Mouse (Mus musculus) neutrophil, adult 5-6 weeks (primary cell): Measurements from ENCODE around the gene Ssu2. TPM values are rescaled to one million over a fixed set of nuclear protein-coding genes. Genes with fewer than 3 reads are reported as not detected.

Source experiments
- ATAC-seq: fragments of 151-379, 151-347 bp; 2 replicates; pipeline ENCODE4 v1.8.0; 2017; ENCODE audit warnings: mild to moderate bottlenecking, moderate TSS enrichment; ENCODE audit not compliant: insufficient number of reproducible peaks, poor library complexity, low FRiP score, severe bottlenecking; ENCODE audit errors: extremely low read depth
- total RNA-seq: library from RNA; stranded (forward); fragments of 200-1000 nt; gene quantifications from 2 replicates; pipeline ENCODE4 v1.2.3, GENCODE M21; 2017

Ssu2 gene
- total RNA-seq: not detected in 2 replicates

DNA sequence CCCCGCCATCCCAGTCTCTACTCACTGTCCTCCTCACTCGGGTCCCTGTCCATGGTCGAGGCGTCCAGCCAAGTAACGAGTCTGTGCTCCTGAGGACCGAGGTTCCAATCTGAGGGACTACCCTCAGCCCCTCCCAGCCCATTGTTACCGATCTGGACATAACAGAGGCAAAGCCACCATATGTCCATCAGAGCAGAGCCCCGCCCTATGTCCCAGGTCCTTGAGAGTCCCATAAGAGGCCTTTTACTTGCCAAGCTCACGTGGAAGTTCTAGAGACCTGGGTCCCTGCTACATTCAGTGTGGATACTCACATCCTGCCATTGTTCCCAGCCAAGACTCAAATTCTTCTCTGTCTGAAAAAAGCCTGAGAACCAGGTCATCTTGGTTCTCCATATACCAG lies at the start of gene Ssu2:
Gene Ssu2 (minus strand): TSS at position 77 of the 400 bp plus-strand sequence.
- ATAC-seq: no peak

DNA sequence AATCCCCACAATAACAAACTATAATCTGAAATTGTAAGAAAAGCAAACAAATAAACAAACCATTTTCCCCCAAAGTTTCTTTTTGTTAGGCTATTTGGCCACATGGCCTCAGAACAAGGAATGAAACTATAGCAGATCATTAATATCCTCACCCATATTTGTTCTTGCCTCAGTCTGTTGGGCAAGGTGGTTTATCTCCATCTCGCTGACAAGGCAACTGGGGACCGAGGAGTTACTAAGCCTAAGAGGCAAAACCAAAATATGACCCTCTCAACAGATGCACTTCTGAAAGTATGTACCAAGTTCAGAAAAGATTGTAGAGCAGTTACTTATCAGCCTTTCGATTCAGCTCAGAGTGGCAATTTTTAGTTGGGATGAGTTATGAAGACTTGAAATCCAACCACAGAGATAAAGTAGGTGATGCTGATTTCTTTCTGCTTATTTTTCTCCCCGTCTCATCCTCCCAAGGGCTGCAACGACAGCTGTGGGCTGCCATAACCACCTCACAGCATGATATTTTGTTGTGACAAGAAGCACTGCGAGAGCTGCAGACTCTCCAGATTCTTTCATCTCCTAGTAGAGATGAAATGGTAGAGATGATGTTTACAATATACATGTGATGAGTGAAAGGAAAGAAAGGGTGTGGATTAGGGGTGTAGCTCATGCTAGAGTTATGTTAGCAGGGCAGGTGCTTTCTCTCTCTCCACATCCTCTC lies 38.4 kb upstream of the Ssu2 start:
- no peak for ATAC-seq

DNA sequence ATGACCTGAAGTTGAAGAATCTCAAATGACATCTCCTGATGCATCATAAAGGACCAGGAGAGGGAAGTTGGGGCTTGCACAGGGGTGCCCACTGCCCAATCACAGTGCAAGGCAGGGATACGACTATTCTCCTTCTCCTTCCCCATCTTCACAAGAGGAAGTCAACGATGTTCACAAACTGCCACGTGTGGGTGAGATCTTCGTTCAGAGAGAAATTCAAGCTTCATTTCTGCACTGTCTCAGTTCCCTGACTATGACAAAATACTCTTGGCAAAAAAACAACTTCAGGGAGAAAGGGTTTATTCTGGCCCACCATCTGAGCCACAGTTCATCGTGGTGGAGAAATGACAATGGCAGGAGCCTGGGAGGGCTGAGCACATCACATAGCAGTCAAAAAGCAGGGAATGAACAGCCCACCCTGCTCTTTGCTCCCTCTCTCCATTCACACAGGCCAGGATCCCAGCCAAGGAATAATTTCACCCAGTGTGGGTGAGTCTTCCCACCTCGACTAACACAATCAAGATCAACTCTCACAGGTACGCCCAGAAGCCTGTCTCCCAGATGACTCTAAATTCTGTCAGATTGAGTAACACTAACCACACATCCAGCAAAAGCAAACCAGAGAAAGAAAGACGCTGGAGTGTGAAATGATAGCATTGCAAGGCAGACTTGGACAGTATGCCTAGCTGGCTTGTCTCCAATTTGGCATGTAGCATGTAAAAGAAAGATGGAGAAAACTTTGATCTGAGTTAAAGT lies 36.1 kb upstream of the Ssu2 start:
- no peak for ATAC-seq

DNA sequence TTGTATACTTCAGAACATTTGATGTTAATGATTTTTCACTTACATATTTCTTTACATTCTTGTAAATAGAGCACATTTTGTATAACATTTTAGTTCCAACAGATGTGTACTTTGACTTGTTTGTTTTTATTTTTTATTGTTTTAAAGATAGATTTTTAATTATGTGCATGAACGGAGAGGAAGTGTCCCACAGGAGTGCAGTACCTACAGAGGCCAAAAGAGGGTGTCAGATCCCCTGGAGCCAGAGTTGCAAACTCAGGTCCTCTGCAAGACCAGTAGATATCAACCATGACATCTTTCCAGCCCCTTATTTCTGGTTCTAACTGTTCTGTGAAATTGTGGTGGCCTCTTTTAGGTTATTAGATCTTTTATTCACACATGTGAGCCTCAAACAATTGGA lies 33.1 kb upstream of the Ssu2 start:
- ATAC-seq: no peak

DNA sequence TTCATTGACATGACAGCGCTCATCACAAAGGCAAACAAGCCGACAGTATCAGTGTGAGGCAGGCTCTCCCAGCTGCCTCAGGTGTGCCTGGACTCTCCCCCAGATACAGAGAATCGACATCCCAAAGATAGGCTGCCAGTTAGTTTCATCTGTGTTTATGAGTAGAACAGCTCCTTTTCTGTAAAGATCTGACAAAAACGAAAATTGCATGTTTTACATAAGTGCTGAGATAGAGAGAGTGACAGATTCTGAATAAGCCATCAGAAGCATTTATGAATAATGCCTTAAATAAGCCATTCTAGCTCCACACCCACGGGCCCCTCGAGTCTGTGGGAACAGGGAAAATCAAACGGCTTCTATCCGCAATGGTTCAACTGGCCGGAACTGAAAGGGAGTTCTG lies 31.5 kb upstream of the Ssu2 start:
- no peak for ATAC-seq

DNA sequence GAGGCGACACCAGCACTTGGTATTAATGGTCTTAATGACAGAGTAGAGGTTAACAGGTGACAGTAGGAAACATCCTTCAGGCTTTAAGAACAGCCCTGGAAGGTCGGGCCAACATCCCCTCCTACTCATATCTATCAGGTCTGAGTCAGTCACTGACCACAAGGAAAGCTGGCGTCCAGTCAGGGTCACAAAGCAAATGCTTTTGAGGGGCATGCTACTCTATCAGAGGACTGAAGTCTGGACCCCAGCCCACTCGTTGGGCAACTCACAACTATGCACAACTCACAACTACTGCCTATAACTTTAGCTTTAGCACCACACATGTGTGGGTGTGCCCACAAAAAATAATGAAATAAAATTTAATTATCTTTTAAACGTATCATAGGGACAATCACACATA lies 16.3 kb upstream of the Ssu2 start:
- ATAC-seq: no peak

DNA sequence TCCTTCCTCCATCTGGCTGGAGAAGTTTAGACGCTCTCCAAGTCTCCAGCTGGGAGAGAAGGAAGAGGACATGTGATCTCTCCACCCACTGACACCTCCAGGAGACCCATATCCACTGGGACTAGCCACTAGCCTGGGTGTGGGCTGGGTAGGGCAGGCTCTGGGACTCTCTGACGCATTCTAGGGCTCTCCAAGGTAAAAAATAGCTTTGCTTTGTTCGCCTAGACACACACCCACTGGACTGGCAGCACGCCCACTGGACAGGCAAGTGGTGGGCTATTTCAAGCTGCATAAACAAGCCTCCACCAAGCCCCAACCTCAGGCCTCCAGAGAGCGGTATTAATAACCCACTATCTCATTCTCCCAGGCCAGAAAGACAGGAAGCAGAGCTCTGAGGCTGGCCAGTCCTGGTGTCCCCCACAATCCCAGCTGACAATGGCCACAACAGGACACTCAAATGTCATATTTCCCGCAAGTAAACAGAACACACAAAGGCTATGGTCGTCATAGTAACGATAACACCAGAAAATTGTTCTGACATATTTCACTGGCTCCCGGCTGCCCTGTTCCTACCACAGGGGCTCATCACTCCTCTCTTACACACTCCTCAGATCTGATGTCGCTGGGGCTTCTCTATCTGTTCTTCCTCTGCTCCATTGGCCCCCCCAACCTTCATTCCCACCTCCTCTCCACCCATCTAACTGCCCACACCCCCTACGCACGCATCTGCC lies 14.3 kb upstream of the Ssu2 start:
- ATAC-seq: no peak

DNA sequence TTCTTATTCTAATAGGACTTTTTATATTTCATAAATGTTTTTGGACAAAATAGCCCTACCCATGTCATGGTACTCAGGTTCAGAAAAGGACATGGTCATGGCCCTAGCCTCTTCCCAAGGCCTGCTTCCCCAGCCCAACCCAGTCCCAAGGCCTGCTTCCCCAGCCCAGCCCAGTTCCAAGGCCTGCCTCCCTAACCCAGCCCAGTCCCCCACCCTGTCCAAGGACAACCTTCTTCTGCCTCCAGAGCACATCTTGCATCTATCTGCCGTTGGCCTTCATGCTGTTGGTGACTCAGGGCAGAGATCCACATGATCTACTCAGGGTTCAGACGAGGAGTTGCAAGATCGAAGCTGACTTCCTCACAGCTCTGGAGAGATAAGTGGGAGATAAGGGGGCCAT lies 9.5 kb upstream of the Ssu2 start:
- no peak for ATAC-seq

DNA sequence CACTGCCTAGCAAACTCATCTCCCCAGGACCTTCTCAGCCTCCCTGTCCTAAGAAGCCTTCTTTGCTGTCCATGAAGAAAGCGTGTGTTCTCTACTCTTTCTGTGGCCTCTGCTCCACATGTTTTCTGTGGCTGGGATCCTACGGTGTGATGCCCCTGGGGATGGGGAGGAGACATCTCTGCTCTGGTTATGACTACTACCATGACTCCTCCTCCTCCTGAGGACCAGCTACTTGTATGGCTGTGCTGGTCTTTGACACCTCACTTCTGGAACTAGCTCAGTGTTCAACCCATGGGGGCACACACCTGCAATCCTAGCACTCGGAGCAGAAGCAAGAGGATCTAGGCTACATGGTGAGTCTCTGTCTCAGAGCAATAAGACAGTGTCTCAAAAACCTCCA lies 8.5 kb upstream of the Ssu2 start:
- no peak for ATAC-seq

DNA sequence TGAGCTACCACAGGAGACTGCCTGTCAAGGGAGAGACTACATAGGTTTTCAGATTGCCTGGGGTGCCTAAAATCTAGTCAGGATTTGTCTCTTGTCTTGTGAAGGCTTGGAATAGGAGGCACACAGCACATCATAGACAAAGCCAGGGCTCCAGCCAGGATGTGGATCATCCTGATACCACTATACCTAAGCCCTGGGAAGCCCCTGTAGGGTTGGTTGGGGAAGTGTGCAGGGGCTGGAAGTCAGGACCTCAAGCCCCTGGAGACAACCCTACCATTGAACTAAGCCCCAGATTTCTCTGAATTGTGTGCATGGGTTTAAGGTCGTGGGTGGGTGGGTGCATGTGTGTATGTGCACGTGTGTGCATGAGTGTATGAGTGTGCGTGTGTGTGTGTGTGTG lies 562 bp upstream of the Ssu2 start:
- no peak for ATAC-seq

DNA sequence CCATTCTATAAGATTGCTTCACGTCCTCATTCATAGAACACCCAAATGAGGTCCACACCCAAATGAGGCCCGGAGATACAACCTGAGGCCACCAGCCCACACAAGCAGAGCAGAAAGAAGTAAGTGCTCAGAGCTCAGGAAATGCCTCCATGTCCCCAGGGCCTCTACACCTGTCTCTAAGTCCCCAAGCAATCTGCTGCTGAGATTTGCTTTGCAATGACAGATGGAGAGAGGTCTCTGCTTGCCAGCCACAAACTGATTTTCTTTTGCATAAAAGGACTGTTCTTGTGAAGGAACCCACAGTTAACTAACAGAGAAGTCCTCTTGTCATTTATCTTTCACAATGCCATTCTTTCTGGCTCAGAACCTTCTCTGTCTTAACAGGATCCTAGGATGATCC lies 1.6 kb downstream of the Ssu2 start:
- ATAC-seq: no peak

DNA sequence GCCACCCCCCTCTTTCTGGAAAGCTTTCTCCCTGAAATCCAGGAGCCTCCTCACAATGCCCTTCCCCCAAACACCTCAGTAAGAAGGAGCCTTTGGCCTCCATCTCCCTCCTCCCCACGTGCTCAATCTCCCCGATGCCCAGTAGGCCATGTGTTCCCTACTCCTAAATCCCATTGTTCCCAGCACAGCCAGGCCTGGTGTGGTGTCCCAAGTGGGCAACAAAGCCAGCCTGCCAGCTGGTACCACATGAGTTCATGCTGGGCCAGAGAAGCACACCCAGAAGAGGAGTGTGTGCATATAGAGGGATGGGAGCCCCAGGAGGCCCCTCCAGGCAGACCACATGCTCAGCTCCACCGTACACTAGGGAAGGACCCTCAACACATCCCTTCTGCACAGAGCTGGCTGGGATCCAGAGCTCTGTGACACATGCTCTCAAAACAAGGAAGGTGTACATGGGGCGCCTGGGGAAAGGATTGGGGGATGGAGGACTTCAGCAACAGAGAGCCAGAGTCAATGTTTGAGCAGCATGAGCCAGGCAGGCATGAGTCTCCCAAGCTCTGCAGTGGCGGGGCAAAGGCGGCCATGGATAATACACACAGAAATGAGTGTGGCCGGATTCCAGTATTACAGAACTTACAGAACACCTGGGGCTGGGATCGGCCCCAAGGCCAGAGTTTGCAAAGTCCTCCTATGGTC lies 4.7 kb downstream of the Ssu2 start:
- ATAC-seq: no peak

DNA sequence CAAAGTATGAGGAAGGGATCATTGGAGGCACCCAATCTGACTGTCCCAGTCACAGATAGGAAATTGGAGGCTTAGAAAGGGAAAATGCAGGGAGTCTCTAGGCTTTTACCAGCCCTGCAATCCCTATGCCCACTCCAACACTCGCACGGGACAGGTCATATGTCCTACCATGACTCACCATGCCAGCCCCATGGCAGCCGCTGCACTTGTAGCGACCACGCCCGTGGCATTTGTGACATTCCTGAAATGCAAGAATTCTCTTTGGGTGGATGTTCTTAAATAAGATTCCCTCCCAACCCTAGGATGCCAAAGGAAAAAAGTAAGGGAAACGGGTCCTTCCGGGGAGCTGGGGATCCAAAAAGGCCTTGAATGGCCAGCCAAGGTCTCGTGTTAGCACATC lies 8.8 kb downstream of the Ssu2 start:
- ATAC-seq: no peak

DNA sequence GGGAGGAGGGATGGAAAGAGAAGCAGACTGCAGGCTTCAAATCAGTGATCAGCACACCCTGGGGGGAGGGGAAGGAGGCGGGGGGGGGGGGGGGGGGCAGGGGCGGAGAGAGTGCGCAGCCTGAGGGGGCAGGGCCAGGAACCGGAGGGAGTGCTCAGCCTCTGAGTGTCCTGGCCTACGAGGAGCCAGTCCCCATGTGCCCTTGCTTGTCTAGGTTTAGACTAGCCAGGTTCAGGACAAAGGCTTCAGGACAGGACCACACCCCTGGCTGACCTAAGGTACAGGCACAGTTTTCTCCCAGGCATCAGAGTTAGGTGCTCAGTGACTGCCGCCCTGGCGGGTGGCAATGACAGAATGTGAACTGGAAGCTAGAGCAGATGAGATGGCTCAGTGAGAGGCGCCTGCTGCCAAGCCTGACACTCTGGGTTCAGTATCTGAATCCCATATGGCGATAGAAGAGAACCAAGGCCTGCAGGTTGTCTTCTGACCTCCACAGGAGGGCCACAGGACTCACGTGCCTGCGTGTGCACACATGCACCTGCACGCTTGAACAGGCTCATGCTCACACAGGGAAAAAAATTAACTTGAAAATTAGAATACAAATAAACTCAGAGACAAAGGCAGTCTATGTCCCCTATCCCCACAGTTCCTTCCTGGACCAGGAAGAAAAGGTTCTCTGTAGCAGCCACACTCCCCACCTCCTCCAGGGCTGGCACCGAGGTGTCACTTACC lies 12.0 kb downstream of the Ssu2 start:
- no peak for ATAC-seq

DNA sequence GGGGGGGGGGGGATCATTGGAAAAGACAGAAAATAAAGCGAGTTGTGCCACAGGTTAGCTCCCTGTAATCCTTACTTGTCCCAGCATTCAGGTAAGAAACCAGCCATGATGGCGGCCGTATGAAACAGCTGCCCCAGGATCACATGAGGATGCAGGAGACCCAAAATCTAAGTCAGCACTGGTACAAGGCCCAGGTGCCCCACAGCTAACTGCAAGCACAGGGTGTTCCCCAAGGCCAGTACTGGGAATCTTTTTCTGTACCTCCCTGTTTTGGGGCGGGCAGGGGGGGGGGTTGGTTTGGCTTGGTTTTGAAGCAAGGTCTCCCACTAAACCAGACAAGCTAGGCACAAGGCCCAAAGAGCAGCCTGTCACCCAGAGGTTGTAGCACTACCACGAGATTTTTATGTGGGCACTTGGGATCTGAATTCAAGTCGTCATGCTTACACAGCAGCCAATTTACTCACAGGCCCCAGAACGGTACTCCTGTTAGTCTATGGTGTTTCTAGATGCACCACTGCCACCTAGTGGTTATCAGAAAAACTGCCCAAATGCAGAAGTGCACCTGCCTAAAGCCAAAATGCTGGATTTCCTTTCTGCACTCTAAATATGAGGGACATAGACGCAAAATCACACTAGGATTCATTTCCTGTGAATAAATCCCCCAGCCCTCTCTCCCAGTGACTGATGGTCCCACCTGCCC lies 13.8 kb downstream of the Ssu2 start:
- ATAC-seq: no peak

DNA sequence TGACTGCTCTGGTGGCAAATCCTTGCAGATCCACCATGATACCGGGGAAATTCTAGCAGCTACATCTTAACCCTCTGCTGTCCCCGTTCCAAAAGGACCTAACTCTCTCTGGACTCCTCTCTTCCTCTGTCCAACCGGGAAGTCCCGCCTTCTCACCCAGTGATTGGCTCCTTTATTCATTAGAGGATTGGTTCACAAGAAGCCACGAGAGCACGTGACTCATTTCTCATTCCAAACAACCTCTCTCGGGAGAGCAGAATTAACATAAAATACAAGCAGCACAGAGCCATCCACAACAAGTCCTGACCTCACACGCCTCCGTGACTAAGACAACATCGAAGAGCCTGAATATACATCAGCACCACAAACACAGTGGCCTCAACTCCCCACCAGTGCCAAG lies 22.5 kb downstream of the Ssu2 start:
- no peak for ATAC-seq

DNA sequence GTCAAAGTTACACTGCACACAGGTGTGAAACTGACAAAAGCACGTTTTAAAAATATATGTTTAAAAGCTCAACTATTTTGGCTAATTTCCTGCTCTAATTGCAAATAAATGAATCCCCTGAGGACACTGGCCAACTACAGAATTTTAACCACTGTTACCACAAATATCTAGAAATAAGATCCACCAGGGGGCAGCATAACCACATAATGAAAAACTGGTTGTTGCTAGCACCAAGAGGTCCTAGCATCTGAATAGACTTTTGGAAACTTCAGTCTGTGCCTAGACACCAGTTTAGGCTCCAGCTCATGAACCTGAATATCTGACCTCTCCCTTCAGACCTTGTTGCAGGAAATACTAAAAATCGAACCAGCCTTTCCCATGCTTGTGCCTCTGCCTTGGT lies 23.2 kb downstream of the Ssu2 start:
- ATAC-seq: no peak

DNA sequence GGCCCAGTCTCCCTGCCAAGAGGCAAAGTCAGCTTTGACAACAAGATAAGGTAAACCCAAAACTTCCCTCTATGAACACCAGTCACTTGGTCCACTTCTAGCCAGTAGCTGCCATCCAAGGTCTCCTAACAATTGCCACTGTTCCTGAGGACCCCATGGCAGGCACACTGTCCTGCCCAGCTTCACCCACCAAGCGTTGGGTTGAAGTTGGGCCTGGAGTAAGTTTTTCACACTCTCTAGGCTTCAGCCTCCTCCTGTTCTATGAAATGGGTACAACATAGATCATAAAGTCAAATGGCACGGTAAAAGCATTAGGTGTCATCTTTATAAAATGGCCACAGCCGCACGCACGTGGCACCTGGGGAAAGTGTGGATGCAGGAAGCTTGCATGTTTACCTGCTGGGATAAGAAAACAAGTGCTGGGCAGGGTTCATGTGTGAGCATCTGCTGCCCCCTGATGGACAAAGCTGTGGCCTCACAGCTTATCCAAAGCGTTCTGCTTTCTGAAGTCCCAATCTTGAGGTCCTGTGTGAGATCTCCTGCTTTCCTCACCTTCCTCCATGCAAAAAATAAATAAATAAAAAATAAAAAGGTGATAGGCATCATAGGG lies 25.4 kb downstream of the Ssu2 start:
- no peak for ATAC-seq
